Mouse (Mus musculus): ENCODE results near the gene Gpr179. TPM values are rescaled to one million over a fixed set of nuclear protein-coding genes. Genes with fewer than 3 reads are reported as not detected.
"Not testable (repeated sequence)": the region's sequence is repeated elsewhere in the genome, so short reads cannot be mapped to it uniquely, and the experiment has no call there.

Gene Gpr179
- polyA plus RNA-seq, 1 experiment from 2014 or later = 0.48 TPM

DNA sequence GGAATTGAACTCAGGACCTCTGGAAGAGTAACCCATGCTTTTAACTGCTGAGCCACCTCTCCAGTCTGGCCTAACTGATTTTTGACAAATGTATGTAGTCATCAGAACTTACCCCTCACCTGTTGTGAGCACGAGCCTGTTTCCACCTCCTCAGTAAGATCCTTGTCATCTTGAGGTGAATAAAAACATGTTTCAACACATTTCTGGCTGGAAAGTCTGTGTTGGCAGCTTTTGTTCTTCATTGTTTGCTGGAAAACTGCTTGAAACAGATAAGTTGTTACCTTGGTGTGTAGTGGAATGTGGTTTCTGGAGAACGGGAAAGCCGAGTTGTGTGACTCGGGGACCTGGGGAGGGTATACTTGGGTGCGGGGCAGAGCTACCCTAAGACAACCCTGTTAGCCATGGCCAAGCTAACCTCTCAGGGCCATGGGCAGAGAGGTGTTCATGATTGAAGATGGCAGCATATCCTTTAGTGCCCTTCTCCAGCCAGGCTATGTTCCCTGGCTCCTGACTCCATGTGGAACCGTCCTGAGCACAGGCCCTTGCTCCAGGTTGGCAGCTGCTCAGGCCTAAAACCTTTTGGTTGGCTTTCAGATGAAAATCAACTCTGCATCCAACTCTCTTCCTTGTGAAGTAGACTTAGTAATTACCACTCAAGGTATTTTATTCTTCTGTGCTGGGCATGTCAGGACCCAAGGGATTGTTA, 20.4 kb upstream of the Gpr179 start:
- 89% methylated on average over 6 of the region's 6 CpGs for WGBS

DNA sequence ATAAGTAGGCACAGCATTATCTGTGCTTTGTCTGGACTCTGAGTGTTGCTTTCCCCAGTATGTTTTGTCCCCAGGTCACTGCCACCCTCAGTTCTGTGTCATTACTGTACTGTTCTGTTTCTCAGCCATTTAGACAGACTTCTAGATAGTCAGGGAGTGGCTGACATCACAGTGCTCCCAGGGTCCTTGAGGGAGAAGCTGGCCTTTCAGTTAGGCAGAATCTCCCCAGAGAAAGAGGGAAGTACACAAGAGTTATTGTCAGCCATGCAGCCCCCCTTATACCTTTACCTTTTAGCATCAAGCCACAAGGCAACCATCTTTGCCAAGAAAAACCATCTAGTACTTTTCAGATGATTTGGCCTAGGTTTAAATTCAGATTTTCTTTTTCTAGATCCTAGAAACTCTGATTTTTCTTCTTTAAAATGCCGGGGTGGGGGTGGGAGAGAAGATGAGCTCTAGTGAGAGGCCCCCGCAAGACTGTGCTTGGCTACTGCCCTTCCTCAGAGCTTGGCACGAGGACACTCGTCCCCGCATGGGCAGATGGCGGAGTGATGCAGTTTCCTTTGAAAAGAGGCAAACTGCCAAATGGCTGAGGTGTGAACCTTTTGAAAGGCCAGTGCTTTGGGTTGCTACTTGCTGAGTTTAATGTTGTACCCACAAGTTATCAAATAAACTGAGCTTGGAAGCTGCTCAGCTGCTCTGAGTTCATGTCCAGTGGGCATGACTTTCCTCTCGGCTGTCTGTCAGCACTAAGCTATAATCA, 18.6 kb upstream of the Gpr179 start:
- H3K4me2 ChIP-seq (replicated peaks) = no peak overlapping the region
- H3K4me1 ChIP-seq (replicated peaks) = peaks cover 20% of the 10 kb centered on the region
- H3K27ac ChIP-seq = no peak overlapping the region
- H3K9ac ChIP-seq (replicated peaks) = no peak overlapping the region
- H3K4me3 ChIP-seq (replicated peaks) = no peak overlapping the region
- no peaks in the 10 kb centered on the region for H3K27me3 ChIP-seq
- H3K36me3 ChIP-seq = peaks cover 16% of the 10 kb centered on the region
- ATAC-seq = no peak
- 84% methylated on average over 7 of the region's 7 CpGs for WGBS
- H3K9me3 ChIP-seq = no peaks in the 10 kb centered on the region

More for the DNA sequence above, 20.4 kb upstream of the Gpr179 start:
- H3K27me3 ChIP-seq = no peaks in the 10 kb centered on the region
- H3K9me3 ChIP-seq = no peaks in the 10 kb centered on the region
- no peak for ATAC-seq
- no peak overlapping the region for H3K9ac ChIP-seq (replicated peaks)
- peaks cover 9% of the 10 kb centered on the region for H3K4me1 ChIP-seq (replicated peaks)
- no peak overlapping the region for H3K4me2 ChIP-seq (replicated peaks)
- H3K36me3 ChIP-seq = peaks cover 34% of the 10 kb centered on the region
- no peak overlapping the region for H3K27ac ChIP-seq
- no peak overlapping the region for H3K4me3 ChIP-seq (replicated peaks)

DNA sequence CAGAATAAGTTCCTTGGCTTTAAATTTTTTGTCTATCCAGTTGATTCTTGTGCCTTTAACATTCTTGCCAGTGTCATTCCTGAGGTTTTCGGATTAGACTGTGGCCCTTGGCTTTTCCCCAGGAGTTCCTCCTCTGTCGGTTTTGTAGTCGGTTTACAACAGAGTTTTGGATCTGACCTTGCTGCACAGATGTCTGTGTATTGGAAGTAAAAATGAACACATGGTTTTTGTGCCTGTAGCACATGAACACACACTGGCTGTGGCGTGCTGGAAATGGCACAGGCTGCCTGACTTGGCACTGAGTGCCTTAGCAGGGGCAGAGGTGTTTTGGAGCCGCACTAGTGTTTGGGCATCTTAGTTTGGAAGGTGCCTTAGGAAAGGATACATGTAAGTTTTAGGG, 16.6 kb upstream of the Gpr179 start:
- Histone ChIP-seq H3K27ac (no peak overlapping the region), H3K9ac (replicated peaks) (no peak overlapping the region), H3K9me3 (no peaks in the 10 kb centered on the region), H3K27me3 (no peaks in the 10 kb centered on the region), H3K4me3 (replicated peaks) (no peak overlapping the region), H3K4me1 (replicated peaks) (peaks cover 40% of the 10 kb centered on the region), H3K36me3 (peaks cover 6% of the 10 kb centered on the region; the same call in 1 of the 2 replicates), H3K4me2 (replicated peaks) (no peak overlapping the region)
- WGBS = 88% methylated on average over 5 of the region's 5 CpGs
- ATAC-seq = no peak

DNA sequence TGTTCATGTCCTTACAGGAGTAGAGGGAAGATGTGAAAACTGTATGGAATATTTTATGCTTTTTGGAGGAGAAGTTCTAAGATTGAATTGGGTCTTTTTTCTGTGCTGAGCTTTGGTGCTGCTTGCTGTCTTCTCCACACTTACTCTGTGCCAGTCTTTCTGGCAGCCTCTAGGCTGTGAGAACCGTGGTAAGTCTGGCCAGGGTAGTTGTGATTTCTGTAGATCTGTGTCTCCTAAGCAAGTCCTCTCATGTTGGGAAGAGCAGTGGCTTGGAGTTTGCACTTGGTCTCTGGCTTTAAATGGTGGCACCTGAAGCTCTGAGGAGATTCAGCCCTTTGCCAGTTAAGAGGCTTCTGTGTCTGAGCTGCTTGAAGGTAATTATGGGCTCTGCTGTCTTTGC, 13.7 kb upstream of the Gpr179 start:
- no peaks in the 10 kb centered on the region for H3K9me3 ChIP-seq
- H3K27ac ChIP-seq = no peak overlapping the region
- peak overlapping the region; percentile 99 for H3K9ac ChIP-seq (replicated peaks)
- H3K4me1 ChIP-seq (replicated peaks) = peaks cover 38% of the 10 kb centered on the region
- no peaks in the 10 kb centered on the region for H3K27me3 ChIP-seq
- ATAC-seq = no peak
- peak overlapping the region; percentile 99 for H3K4me3 ChIP-seq (replicated peaks)
- H3K4me2 ChIP-seq (replicated peaks) = peak overlapping the region; percentile 95
- WGBS = 74% methylated on average over 1 of the region's 1 CpGs
- H3K36me3 ChIP-seq = no peaks in the 10 kb centered on the region

DNA sequence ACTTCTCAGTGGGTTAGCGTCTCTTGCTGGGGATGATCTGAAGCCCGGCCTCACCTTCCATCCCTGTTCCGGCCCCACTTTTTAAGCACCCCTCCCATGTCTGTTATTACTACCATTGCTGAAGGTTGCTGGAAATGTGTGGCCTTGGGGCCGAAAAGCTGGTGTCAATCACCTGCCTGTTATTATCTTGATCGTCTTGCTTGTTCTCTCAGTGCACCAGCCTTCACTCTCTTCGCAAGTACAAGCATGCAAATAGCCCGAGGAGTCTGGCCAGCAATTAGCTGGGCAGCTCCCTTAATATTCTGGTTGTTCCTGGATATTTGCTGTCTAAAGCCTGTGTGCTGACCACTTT, 11.7 kb upstream of the Gpr179 start:
- no peak for ATAC-seq
- no peaks in the 10 kb centered on the region for H3K9me3 ChIP-seq
- peak overlapping the region; percentile 99 for H3K4me3 ChIP-seq (replicated peaks)
- no peaks in the 10 kb centered on the region for H3K36me3 ChIP-seq
- peak overlapping the region; percentile 99 for H3K9ac ChIP-seq (replicated peaks)
- H3K27me3 ChIP-seq = no peaks in the 10 kb centered on the region
- peaks cover 34% of the 10 kb centered on the region for H3K4me1 ChIP-seq (replicated peaks)
- H3K4me2 ChIP-seq (replicated peaks) = peak overlapping the region; percentile 95
- H3K27ac ChIP-seq = no peak overlapping the region
- WGBS = 0% methylated on average over 7 of the region's 7 CpGs

DNA sequence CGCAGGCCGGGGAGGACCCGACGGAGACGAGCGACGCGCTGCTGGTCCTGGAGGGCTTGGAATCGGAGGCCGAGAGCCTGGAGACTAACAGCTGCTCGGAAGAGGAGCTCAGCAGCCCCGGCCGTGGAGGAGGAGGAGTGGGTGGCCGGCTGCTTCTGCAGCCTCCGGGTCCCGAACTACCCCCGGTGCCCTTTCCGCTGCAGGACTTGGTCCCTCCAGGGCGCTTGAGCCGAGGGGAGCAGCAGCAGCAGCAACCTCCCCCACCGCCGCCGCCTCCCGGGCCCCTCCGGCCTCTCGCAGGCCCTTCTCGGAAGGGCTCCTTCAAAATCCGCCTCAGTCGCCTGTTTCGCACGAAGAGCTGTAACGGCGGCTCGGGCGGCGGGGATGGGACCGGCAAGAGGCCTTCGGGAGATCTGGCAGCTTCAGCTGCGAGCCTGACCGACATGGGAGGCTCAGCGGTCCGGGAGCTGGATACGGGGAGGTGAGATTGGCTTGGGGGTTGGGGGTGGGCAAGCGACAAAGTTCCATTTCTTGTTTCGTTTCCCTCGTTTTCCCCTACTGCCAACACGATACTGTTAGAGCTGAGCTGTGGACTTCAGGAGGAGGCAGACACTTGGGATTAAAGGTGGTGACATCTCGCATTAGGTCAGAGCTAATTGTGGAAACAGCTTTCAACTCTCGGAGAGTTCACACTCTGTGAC, 11.2 kb upstream of the Gpr179 start:
- under 1% methylated on average over 48 of the region's 49 CpGs for WGBS
- peak; percentile 12 for ATAC-seq
- Histone ChIP-seq H3K4me2 (replicated peaks) (peak overlapping the region; percentile 95), H3K27ac (peak overlapping the region; percentile 87), H3K27me3 (no peaks in the 10 kb centered on the region), H3K9me3 (no peaks in the 10 kb centered on the region), H3K4me3 (replicated peaks) (peak overlapping the region; percentile 99), H3K36me3 (no peaks in the 10 kb centered on the region), H3K4me1 (replicated peaks) (peaks cover 34% of the 10 kb centered on the region), H3K9ac (replicated peaks) (peak overlapping the region; percentile 99)

DNA sequence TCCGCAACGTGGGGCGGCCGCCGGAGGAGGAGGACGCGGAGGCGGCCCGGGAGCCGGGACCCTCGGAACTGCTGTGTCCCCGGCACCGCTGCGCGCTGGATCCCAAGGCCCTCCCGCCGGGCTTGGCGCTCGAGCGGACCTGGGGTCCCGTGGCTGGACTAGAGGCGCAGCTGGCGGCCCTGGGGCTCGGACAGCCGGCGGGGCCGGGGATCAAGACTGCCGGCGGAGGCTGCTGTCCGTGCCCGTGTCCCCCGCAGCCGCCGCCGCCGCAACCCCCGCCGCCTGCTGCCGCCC, 10.7 kb upstream of the Gpr179 start:
- ATAC-seq = no peak; the same call in 1 of the 2 replicates
- Histone ChIP-seq H3K4me1 (replicated peaks) (peaks cover 34% of the 10 kb centered on the region), H3K9ac (replicated peaks) (peak overlapping the region; percentile 99), H3K36me3 (no peaks in the 10 kb centered on the region), H3K9me3 (no peaks in the 10 kb centered on the region), H3K4me2 (replicated peaks) (peak overlapping the region; percentile 95), H3K27me3 (no peaks in the 10 kb centered on the region), H3K27ac (peak overlapping the region; percentile 87), H3K4me3 (replicated peaks) (peak overlapping the region; percentile 99)
- under 1% methylated on average over 27 of the region's 39 CpGs for WGBS

DNA sequence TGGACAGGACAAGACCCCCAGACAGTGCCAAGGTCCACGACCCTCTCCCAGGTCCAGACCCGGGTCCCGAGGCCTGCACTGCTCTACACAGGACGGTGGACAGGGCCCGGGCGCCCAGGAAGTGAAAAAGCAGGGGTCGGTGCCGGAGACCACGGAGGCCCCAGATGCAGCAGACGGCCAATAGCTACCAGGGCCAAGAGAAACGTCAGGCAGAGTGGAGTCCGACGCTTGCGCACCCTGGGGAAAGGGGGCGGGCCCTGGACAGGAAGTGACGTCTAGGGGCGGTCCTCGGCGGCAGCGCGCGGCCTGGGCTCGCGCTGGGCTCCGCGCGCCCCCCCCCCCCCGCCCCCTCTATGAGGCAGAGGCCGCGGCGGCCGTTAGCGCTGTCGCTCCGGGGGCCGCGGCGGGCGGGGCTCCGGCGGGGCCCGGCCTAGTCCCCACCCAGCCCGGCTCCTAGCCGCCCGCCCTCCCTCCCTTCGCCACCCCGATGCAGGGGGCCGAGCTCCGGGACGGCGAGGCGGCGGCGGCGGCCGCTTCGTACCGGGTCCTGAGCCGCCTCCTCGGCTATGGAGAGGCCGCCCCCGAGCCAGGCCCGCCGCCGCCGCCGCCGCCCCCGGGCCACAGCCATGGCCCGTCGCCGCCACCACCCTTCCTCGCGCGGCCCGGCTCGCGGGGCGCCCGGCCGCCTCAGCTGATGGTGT, 10.2 kb upstream of the Gpr179 start, which contains the start of gene Socs7:
TSS of gene Socs7 (plus strand) at position 604 of the 701 bp plus-strand sequence.
- no peaks in the 10 kb centered on the region for H3K9me3 ChIP-seq
- H3K27ac ChIP-seq = peak within 1 kb of the TSS; percentile 87
- no peaks in the 10 kb centered on the region for H3K36me3 ChIP-seq
- under 1% methylated on average over 28 of the region's 81 CpGs for WGBS
- H3K27me3 ChIP-seq = no peaks in the 10 kb centered on the region
- peak within 1 kb of the TSS; percentile 99 for H3K4me3 ChIP-seq (replicated peaks)
- peak within 1 kb of the TSS; percentile 99 for H3K9ac ChIP-seq (replicated peaks)
- peak within 1 kb of the TSS; percentile 95 for H3K4me2 ChIP-seq (replicated peaks)
- peaks cover 31% of the 10 kb centered on the region for H3K4me1 ChIP-seq (replicated peaks)
- ATAC-seq = peak; percentile 98

DNA sequence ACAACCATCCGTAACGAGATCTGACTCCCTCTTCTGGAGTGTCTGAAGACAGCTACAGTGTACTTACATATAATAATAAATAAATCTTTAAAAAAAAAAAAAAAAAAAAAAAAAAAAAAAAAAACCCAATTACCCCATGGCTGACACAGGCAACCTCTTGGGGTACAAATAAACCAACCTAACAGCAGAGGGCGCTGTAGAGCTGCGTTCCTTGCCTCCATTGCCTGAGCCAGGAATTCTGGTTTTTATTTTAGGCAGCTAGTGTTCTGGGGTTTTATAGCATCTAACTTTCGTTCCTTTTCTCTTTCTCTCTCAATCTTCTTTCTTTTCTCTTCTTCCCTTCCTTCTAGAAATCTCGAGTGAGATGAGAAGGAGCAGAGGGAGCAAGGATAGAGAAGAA, 5.8 kb upstream of the Gpr179 start:
- not testable (repeated sequence) for ATAC-seq; H3K9me3 ChIP-seq; H3K27ac ChIP-seq; H3K27me3 ChIP-seq; H3K9ac ChIP-seq (replicated peaks); H3K36me3 ChIP-seq; H3K4me1 ChIP-seq (replicated peaks); H3K4me2 ChIP-seq (replicated peaks); H3K4me3 ChIP-seq (replicated peaks)
- 19% methylated on average over 5 of the region's 6 CpGs for WGBS

DNA sequence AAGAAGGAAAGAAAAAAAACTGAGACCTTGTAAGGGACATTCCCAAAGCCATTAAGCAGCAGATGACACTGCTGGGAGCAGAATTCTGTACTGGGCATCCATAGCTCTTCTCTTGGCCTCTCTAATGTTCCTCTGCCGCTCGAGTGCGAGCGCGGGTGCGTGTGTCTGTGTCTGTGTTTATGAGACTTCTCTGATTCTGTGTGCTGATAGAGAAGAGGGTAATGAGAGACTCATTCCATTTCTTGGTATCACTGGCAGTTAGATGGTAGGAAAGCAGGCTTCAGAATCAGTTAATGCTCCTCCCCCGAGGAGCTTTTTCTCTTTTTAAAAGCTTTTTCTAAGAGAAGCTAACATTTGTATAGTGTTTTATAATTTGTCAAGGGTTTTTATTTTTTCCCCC, 3.4 kb upstream of the Gpr179 start:
- Histone ChIP-seq H3K4me3 (replicated peaks) (no peak overlapping the region), H3K4me2 (replicated peaks) (no peak overlapping the region), H3K36me3 (no peaks in the 10 kb centered on the region), H3K27ac (no peak overlapping the region), H3K4me1 (replicated peaks) (peaks cover 22% of the 10 kb centered on the region), H3K9ac (replicated peaks) (no peak overlapping the region), H3K27me3 (no peaks in the 10 kb centered on the region), H3K9me3 (no peaks in the 10 kb centered on the region)
- 90% methylated on average over 7 of the region's 7 CpGs for WGBS
- no peak for ATAC-seq

DNA sequence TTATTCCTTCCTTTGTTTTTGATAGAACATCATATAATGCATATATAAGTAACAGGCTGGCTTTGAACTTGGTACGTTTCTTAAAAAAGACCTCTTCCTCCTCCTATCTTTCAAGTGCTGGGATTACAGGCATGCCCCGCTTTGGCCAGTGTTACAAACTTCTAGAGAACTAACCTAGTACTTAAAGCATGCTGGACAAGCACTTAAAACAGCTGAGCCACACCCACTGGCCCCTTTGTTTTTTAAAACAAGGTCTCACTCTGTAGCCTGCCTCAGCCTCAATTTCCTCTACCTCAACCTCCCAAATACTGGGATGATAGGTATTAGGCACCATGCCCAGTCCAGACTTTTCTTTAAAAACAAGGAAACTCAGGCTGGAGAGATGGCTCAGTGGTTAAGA, 2.8 kb upstream of the Gpr179 start:
- no peaks in the 10 kb centered on the region for H3K27me3 ChIP-seq
- no peak overlapping the region for H3K27ac ChIP-seq
- no peak for ATAC-seq
- H3K4me1 ChIP-seq (replicated peaks) = peaks cover 27% of the 10 kb centered on the region
- H3K9me3 ChIP-seq = no peaks in the 10 kb centered on the region
- H3K4me2 ChIP-seq (replicated peaks) = no peak overlapping the region
- H3K9ac ChIP-seq (replicated peaks) = no peak overlapping the region
- H3K4me3 ChIP-seq (replicated peaks) = no peak overlapping the region
- H3K36me3 ChIP-seq = no peaks in the 10 kb centered on the region
- WGBS = 85% methylated on average over 2 of the region's 2 CpGs
